In the genomic region with DNA sequence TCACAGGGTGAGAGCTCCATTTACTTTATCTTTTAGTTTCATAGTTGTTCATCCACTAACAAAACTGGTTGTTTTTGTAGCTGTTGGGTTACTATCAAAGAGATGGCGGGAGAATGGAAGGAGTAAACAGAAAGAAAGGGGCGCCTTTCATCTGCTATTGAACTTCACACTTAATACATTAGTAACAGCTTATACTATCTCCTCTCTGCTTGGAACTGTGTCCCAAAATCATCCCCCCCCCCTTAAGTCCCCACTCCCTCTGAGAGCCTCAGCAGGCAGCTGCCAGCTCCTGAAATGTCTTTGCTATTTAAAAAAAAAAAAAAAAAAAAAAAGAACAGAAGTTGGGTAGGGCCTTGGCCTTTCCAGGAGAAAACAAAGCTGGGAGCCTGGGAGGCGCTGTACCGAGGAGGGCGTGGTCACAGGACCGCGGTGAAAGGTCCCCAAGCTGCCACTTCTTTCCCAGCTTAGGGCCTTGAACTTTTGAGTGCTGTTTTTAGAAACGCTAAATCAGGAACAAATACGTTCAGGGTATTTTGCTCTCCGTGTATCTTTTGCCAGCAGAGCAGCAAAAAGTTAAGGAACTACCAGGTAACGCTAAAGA, we compare ENCODE assay signal across 8 mouse cellular contexts.
A peak's percentile ranks its signal among the peaks of the same experiment; 100 is the strongest.
DNase-seq lines count a peak whose midpoint lies in the region; ATAC-seq lines count a peak whose summit lies in the region.

No protein-coding gene starts in this region.

- H3K4me3 ChIP-seq in neural tube, embryonic 15.5 days (replicated peaks): no peak overlapping the region
- H3K4me3 ChIP-seq in kidney, embryonic 15.5 days (replicated peaks): no peak overlapping the region

- no peak for ATAC-seq in neural tube, embryonic 15.5 days (ENCODE audit: low FRiP score)
- ATAC-seq in kidney, embryonic 15.5 days (replicated peaks; ENCODE audit: low FRiP score): no peak

- no peak overlapping the region for H3K9ac ChIP-seq in neural tube, embryonic 15.5 days (replicated peaks)
- H3K9ac ChIP-seq in kidney, embryonic 15.5 days: no peak overlapping the region

- H3K9me3 ChIP-seq in neural tube, embryonic 15.5 days (replicated peaks): no peaks in the 10 kb centered on the region
- H3K9me3 ChIP-seq in kidney, embryonic 15.5 days (replicated peaks): no peaks in the 10 kb centered on the region

- H3K4me1 ChIP-seq in neural tube, embryonic 15.5 days: no peaks in the 10 kb centered on the region
- H3K4me1 ChIP-seq in kidney, embryonic 15.5 days: peaks cover 9% of the 10 kb centered on the region

- no peak overlapping the region for H3K4me2 ChIP-seq in neural tube, embryonic 15.5 days
- peak overlapping the region; percentile 35; the same call in 1 of the 2 replicates for H3K4me2 ChIP-seq in kidney, embryonic 15.5 days

- H3K27me3 ChIP-seq in neural tube, embryonic 15.5 days (replicated peaks): no peaks in the 10 kb centered on the region
- H3K27me3 ChIP-seq in kidney, embryonic 15.5 days: no peaks in the 10 kb centered on the region

- no peaks in the 10 kb centered on the region for H3K36me3 ChIP-seq in neural tube, embryonic 15.5 days
- no peaks in the 10 kb centered on the region for H3K36me3 ChIP-seq in kidney, embryonic 15.5 days

- WGBS in neural tube, embryonic 15.5 days: 11% methylated on average over 11 of the region's 11 CpGs
- 12% methylated on average over 11 of the region's 11 CpGs for WGBS in kidney, embryonic 15.5 days

- H3K27ac ChIP-seq in neural tube, embryonic 15.5 days (replicated peaks): no peak overlapping the region
- 0 out of 2 replicates have a peak overlapping the region, but pooled peaks have one; percentile 41 for H3K27ac ChIP-seq in kidney, embryonic 15.5 days

- DNase-seq in neural tube, embryonic 10.5 days (ENCODE audit: extremely low spot score, low spot score): peak; percentile 22
- DNase-seq in gastrocnemius, postnatal 14 days: peak; percentile 22
- peak; percentile 86 for DNase-seq in lung, postnatal 10 days
- no peak for DNase-seq in cerebellum, adult 11 months
- no peak for DNase-seq in layer of hippocampus, postnatal 10 days (ENCODE audit: low spot score in 2 of 2)
- DNase-seq in right cerebral cortex, adult 2 months (ENCODE audit: low spot score in 2 of 2): no peak

- intact Hi-C loops in gastrocnemius, postnatal 14 days (cut with DNase I; ENCODE audit: low total_unique reads): no loop called here

Comparison
In these comparisons a context has a peak if more than half of its experiments do, and no peak if none do; other contexts are left out.
1. DNase-seq: peak in neural tube, embryonic 10.5 days (single experiment), gastrocnemius, postnatal 14 days (single experiment) and lung, postnatal 10 days (single experiment); none in cerebellum, adult 11 months (single experiment), layer of hippocampus, postnatal 10 days (0 of 2) and right cerebral cortex, adult 2 months (0 of 2).